Comparison of ENCODE assay signal across 27 mouse cellular contexts in the genomic region with DNA sequence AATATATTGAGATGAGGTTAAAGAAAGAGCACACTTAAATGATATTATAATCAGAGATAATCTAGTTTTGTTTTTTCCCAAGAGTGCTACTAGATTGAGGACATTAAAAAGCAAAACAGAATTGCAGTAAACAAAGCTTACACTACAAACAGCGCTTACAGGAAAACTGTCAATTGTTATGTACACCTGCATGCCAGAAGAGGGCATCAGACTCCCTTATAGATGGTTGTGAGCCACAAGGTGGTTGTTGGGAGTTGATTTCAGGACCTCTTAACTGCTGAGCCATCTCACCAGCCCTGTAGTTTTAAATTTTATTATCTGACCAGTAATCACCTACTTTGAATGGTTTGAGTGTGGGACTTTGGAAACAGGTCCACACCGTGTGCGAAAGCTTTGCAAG. TPM values are rescaled to one million over a fixed set of nuclear protein-coding genes. Genes with fewer than 3 reads are reported as not detected.
A peak's percentile ranks its signal among the peaks of the same experiment; 100 is the strongest.
DNase-seq lines count a peak whose midpoint lies in the region; ATAC-seq and TF ChIP-seq lines count a peak whose summit lies in the region.
"Had no signal": no experiment of that assay in that cellular context is flagged by ENCODE, and none has a peak within 500 bp of the region (broad histone marks: within the 10 kb centered on the region; RNA-seq: fewer than 3 reads in every experiment).

No protein-coding gene starts in this region.

- H3K9ac ChIP-seq in kidney, postnatal 0 days (ENCODE audit: low read depth, low read length), result no peak overlapping the region
- H3K9ac ChIP-seq: embryonic facial prominence, embryonic 12.5 days; forebrain, embryonic 15.5 days; heart, embryonic 13.5 days; hindbrain, embryonic 12.5 days; liver, embryonic 15.5 days; lung, embryonic 15.5 days; neural tube, embryonic 13.5 days; stomach, embryonic 15.5 days had no signal

- WGBS in kidney, postnatal 0 days, result 70% methylated on average over 3 of the region's 3 CpGs

- no peaks in the 10 kb centered on the region for H3K9me3 ChIP-seq in kidney, postnatal 0 days (replicated peaks; ENCODE audit: low read length)
- H3K9me3 ChIP-seq: embryonic facial prominence, embryonic 12.5 days; forebrain, embryonic 15.5 days; heart, embryonic 13.5 days; hindbrain, embryonic 12.5 days; liver, embryonic 15.5 days; lung, embryonic 15.5 days; stomach, embryonic 15.5 days had no signal

- no peak overlapping the region for H3K4me2 ChIP-seq in kidney, postnatal 0 days (ENCODE audit: low read length)
- H3K4me2 ChIP-seq: embryonic facial prominence, embryonic 12.5 days; forebrain, embryonic 15.5 days; heart, embryonic 13.5 days; hindbrain, embryonic 12.5 days; liver, embryonic 15.5 days; lung, embryonic 15.5 days; midbrain, embryonic 11.5 days; neural tube, embryonic 13.5 days; stomach, embryonic 15.5 days had no signal

- no peak for DNase-seq in kidney, postnatal 0 days (ENCODE audit: low spot score)
- no peak for DNase-seq in kidney, postnatal 14 days
- DNase-seq in 416B (ENCODE audit: low read depth) (peak; percentile 8), A20 (ENCODE audit: low read depth, low spot score) (peak; percentile 24)
- DNase-seq in brain, embryonic 14.5 days (ENCODE audit: low read depth), result no peak
- no peak for DNase-seq in lung, postnatal 10 days
- no peak for DNase-seq in cerebellum, adult 18-20 months
- DNase-seq: adrenal gland, adult 8-10 months; cerebellum, adult 9-10 months; cerebellum, postnatal 36 days; heart, postnatal 14 days; layer of hippocampus, postnatal 36 days; liver; lung, postnatal 36 days; thymus, postnatal 14 days had no signal

- peak; percentile 51 for TF ChIP-seq CTCF in kidney, postnatal 0 days (IDR thresholded peaks at IDR 0.05; ENCODE audit: low read depth)
- peak; percentile 22; the same call in 1 of the 2 replicates for TF ChIP-seq CTCF in brain, embryonic 14.5 days (IDR thresholded peaks at IDR 0.05; ENCODE audit: borderline replicate concordance, extremely low read depth, insufficient read depth, insufficient read length)

- no peaks in the 10 kb centered on the region for H3K36me3 ChIP-seq in kidney, postnatal 0 days (ENCODE audit: insufficient read depth, low read length)
- H3K36me3 ChIP-seq: embryonic facial prominence, embryonic 12.5 days; forebrain, embryonic 15.5 days; heart, embryonic 13.5 days; hindbrain, embryonic 12.5 days; liver, embryonic 15.5 days; lung, embryonic 15.5 days; neural tube, embryonic 13.5 days; stomach, embryonic 15.5 days had no signal

- H3K4me1 ChIP-seq in kidney, postnatal 0 days (replicated peaks; ENCODE audit: insufficient read depth, low read length), result no peaks in the 10 kb centered on the region
- H3K4me1 ChIP-seq: embryonic facial prominence, embryonic 12.5 days; forebrain, embryonic 15.5 days; heart, embryonic 13.5 days; hindbrain, embryonic 12.5 days; liver, embryonic 15.5 days; lung, embryonic 15.5 days; stomach, embryonic 15.5 days had no signal

- no peak for ATAC-seq in kidney, postnatal 0 days (replicated peaks; ENCODE audit: low FRiP score, low read depth)
- ATAC-seq: activated CD4-positive, CD25-positive, alpha-beta regulatory T cell, adult 4 months; forebrain, embryonic 15.5 days had no signal

- H3K4me3 ChIP-seq in kidney, postnatal 0 days (replicated peaks; ENCODE audit: low read depth, low read length), result no peak overlapping the region
- H3K4me3 ChIP-seq: embryonic facial prominence, embryonic 12.5 days; forebrain, embryonic 15.5 days; heart, embryonic 13.5 days; hindbrain, embryonic 12.5 days; liver, embryonic 15.5 days; lung, embryonic 15.5 days; neural tube, embryonic 13.5 days; stomach, embryonic 15.5 days had no signal

- no peak for TF ChIP-seq POLR2A in brain, embryonic 14.5 days (IDR thresholded peaks at IDR 0.05; ENCODE audit: borderline replicate concordance, extremely low read depth, insufficient read depth, insufficient read length, poor library complexity, severe bottlenecking)

- H3K27ac ChIP-seq in kidney, postnatal 0 days, result no peak overlapping the region
- H3K27ac ChIP-seq: embryonic facial prominence, embryonic 12.5 days; forebrain, embryonic 15.5 days; heart, embryonic 13.5 days; hindbrain, embryonic 12.5 days; liver, embryonic 15.5 days; lung, embryonic 15.5 days; neural tube, embryonic 13.5 days; stomach, embryonic 15.5 days had no signal

- no peaks in the 10 kb centered on the region for H3K27me3 ChIP-seq in kidney, postnatal 0 days (ENCODE audit: insufficient read depth, low read length)
- H3K27me3 ChIP-seq: embryonic facial prominence, embryonic 12.5 days; forebrain, embryonic 15.5 days; hindbrain, embryonic 12.5 days; lung, embryonic 15.5 days; neural tube, embryonic 13.5 days; stomach, embryonic 15.5 days had no signal

RNA-seq across cellular contexts. Expression of a gene that starts 14.1 kb away (rescaled TPM):
- 0.17 TPM in 2 replicates for polyA plus RNA-seq in kidney, postnatal 0 days (2015; fragmentation: Nextera tagmentation; extraction: Ambion mirVana)
- 1.4 and 2.3 TPM in 2 replicates for polyA plus RNA-seq in brain, embryonic 14.5 days (2012; rRNA removed)
- polyA plus RNA-seq: activated CD4-positive, CD25-positive, alpha-beta regulatory T cell, adult 4 months; gonadal fat pad, adult 2 months; liver, embryonic 15.5 days; urinary bladder, adult 2 months had no signal

Comparison
In these comparisons a context has a peak if more than half of its experiments do, and no peak if none do; other contexts are left out.
1. DNase-seq: peak in 416B (single experiment) and A20 (single experiment); none in kidney, postnatal 0 days (single experiment), kidney, postnatal 14 days (single experiment), brain, embryonic 14.5 days (single experiment), lung, postnatal 10 days (single experiment) and cerebellum, adult 18-20 months (0 of 2).